Mouse (Mus musculus): ENCODE measurements around the gene Fam219b. TPM values are rescaled to one million over a fixed set of nuclear protein-coding genes. Genes with fewer than 3 reads are reported as not detected.

The Fam219b gene
- total RNA-seq, 1 experiment from 2014 or later = 13.8 TPM

DNA sequence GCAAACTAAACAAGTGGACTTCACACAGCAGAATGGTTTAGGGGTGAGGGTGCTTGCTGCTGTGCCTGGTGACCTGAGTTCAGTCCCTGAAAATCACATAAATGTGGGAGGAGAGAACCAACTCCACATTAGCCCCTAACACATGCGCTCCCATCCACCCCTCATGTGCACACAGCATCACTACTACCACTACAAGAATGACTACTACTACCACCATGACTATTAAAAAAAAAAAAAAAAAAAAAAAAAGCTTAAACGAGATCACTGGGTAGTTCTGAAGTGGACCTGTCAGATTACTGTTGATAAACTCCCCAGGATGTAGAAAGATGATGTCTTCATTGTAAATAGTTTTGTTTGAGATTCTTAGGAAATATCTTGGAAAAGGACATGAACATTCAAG lies 22.2 kb downstream of the Fam219b start:
- no peak for ATAC-seq (ENCODE audit: extremely low read depth, insufficient number of reproducible peaks, low FRiP score, poor library complexity, severe bottlenecking)

DNA sequence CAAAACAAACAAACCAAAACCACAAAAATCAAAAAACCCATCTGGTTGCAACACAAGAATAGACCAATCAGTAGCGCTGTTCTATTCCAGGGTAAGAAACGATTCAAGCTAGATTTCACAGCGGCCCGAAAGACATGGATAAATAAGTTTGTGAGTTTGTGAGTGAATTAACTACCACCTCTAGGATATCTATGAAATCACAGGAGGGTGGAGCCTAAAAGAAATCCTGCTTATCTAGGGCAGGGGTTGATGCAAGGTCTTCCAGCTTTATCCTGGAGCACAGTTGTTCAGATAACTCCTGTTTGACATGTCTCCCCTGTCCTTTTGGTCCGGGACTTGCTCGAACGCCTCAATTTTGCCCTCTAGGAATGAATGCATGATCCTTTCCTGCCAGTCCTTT lies 22.9 kb downstream of the Fam219b start:
- no peak for ATAC-seq (ENCODE audit: extremely low read depth, insufficient number of reproducible peaks, low FRiP score, poor library complexity, severe bottlenecking)

GRCm38 (mm10) chr9:57560861-57561710 lies 23.8 kb downstream of the Fam219b start, which contains the start of gene Scamp2:
Scamp2 (plus strand) TSS chr9:57560943.
- ATAC-seq (ENCODE audit: extremely low read depth, insufficient number of reproducible peaks, low FRiP score, poor library complexity, severe bottlenecking) = peak; percentile 90

DNA sequence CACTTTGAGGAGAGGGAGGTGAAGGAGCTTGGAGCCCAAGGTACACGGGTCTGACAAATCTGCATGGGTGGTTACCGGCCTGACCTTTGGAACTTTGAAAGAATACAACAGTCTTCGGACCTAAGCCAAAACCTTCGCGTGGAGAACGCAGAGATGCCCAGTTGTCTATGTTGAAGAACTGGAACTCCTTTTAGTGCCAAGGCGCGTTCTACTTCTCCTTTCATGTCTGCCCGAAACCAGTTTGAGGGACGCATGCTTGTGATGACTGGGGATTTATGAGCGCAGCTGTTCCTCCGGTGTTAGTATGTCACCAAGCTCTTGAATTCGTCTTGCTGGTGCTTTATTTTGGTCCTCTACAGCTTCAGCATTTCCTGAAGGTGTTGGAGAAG lies 24.4 kb downstream of the Fam219b start:
- peak; percentile 22; the same call in 1 of the 2 replicates for ATAC-seq (ENCODE audit: extremely low read depth, insufficient number of reproducible peaks, low FRiP score, poor library complexity, severe bottlenecking)

DNA sequence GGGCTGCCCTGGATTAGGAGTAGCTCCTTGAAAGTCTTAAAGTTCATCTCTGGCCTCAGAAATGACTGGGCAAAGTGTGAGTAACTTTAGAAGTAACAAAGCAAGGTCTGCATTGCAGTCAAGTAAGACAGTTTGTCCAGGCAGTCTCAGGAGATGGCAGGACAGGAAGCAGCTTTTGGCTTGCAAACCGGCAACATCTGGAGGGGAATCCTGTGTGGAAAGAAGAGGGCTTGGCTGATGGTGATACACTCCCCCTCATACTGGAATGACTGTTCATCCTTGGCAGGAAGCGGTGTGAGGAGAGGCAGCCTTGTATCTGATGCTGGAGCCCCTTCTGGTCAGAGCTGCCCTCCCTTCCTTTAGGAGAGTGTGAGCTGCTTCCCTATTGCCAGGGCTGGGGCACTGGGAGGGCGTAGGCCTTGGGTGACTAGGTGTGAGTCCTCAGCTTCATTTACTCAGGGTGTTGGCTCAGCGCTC lies 25.6 kb downstream of the Fam219b start:
- no peak for ATAC-seq (ENCODE audit: extremely low read depth, insufficient number of reproducible peaks, low FRiP score, poor library complexity, severe bottlenecking)

DNA sequence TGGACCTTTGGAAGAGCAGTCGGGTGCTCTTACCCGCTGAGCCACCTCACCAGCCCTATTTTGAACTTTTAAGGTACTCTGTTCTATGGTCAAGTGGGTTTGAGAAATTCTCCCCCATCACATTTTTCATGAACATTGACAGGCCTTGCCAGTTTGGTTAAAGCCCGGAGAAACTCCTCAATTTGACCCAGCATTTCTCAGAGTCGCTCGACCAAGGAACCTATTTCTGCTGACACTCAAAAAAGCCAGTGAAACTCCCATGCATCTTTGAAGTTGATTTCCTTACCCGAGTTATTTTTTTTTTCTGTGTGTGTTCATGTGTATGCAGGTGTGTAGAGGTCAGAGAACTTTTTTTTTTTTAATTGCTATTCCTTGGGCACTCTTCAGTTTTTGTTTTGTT lies 27.3 kb downstream of the Fam219b start:
- no peak for ATAC-seq (ENCODE audit: extremely low read depth, insufficient number of reproducible peaks, low FRiP score, poor library complexity, severe bottlenecking)

DNA sequence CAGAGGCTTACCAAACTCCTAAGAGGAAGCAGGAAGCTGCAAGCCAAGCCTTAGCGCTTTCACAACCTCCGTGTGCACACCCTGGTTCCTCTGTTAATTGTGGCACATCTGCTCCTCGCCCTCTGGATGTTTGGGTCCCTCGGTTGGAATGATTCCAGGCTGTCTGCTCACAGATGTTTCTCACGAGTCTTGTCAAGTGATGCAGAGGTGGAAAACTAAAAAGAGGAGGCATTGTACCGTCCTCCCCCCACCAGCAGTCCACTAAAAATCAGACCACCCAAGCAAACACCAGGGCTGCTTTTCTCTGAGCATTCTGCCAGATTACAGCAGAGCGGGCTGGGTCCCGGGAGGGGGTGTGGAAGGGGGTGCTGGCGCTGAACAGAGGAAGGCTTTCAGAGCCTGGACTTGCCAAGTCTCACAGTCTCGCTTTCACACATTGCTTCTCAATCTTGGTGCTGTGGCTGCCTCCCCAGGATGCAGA lies 28.5 kb downstream of the Fam219b start:
- ATAC-seq (ENCODE audit: extremely low read depth, insufficient number of reproducible peaks, low FRiP score, poor library complexity, severe bottlenecking) = no peak; the same call in 1 of the 2 replicates

GRCm38 (mm10) chr9:57566846-57567245 lies 29.5 kb downstream of the Fam219b start:
- no peak for ATAC-seq (ENCODE audit: extremely low read depth, insufficient number of reproducible peaks, low FRiP score, poor library complexity, severe bottlenecking)

DNA sequence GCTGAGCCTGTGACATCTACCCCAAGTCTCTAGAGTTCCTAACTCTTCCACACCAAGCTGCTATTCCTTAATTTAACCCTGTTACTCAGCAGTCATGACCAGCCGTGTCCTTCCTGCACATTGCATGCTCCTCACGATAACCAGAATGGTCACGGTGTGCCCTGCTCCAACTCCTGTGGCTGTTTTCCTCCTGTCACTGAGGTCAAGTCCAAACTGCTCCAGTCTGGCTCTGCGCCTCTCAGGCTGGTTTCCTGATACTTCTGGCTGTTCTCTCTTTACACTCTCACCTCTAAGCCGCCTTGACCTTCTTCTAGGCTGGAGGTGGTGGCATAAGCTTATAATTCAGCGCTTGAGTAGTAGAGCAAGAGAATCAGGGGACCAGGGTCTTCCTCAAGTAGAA lies 31.2 kb downstream of the Fam219b start:
- ATAC-seq (ENCODE audit: extremely low read depth, insufficient number of reproducible peaks, low FRiP score, poor library complexity, severe bottlenecking) = no peak

DNA sequence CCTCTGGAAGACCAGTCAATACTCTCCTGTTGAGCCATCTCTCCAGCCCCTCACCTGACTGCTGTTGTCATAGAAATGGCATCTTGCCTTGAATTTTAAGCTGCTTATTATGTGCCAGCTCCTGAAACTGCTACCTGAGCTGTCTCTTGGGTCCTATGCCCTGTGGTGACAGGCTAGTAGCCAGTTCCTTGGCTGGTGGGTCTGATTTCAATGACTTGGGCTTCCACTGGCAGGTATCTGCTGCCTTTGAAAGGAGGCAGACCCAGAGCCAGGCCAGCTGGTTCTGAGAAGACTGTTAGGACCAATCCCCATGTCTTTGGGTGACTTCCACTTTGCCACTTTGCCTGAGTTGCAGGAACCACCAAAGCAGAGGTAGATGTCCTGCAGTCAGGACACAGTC lies 37.1 kb downstream of the Fam219b start:
- ATAC-seq (ENCODE audit: extremely low read depth, insufficient number of reproducible peaks, low FRiP score, poor library complexity, severe bottlenecking) = no peak

- no peak for ATAC-seq (ENCODE audit: extremely low read depth, insufficient number of reproducible peaks, low FRiP score, poor library complexity, severe bottlenecking)
Observed at GRCm38 (mm10) chr9:57575577-57575976, 38.2 kb downstream of the Fam219b start.

DNA sequence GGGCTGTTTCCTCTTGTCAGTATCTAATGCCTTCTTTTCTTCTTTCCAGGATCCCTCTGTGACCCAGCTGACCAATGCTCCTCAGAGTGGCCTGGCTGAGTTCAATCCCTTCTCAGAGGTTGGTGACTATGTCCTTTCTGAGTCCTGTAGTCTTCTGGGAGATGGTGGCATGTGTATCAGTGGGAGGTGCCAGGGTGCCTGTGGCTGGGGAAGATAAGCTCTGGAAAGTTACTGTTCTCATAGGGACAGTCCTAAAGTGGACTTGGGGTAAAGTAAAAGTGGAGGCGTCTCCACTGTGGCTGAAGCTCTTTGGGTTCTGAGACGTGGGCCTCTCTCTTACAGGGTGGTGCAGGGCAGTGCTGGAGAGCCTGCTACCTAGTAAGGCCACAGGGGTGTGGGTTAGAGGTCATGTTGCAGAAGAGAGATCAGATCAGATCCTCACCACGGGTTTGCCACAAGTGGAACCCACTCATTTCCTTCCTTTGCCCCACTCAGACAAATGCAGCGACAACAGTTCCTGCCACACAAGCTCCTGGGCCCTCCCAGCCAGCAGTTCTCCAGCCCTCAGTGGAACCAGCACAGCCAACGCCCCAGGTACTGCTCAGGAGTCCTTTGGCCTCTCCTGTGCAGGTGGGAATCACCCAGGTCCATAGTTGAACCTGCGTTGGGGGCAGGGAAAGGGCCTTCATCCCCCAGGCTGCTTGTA lies 40.0 kb downstream of the Fam219b start:
- no peak for ATAC-seq (ENCODE audit: extremely low read depth, insufficient number of reproducible peaks, low FRiP score, poor library complexity, severe bottlenecking)

DNA sequence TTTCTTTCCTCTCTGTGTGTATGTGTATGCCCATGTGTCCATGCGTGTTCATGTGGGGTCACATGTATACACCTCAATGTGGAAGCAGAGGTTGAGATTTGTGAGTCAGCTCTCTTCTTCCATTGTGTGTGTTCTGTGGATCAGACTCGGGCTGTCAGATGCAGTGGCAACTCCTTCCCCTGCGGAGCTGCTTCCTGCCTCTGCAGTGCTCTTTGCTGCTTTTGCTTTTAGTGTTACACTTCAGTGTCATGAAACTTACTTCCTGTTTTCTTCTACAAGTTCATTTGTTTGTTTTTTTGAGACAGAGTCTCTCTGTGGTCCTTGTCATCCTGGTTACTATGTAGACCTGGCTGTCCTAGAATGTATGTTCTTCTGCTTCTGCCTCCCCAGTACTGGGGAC lies 47.7 kb downstream of the Fam219b start:
- no peak for ATAC-seq (ENCODE audit: extremely low read depth, insufficient number of reproducible peaks, low FRiP score, poor library complexity, severe bottlenecking)

- ATAC-seq (ENCODE audit: extremely low read depth, insufficient number of reproducible peaks, low FRiP score, poor library complexity, severe bottlenecking) = peak; percentile 52
Observed at GRCm38 (mm10) chr9:57589224-57590126, 52.1 kb downstream of the Fam219b start, which contains the start of gene Ulk3. Ulk3 (plus strand) TSS chr9:57589452.

- ATAC-seq (ENCODE audit: extremely low read depth, insufficient number of reproducible peaks, low FRiP score, poor library complexity, severe bottlenecking) = no peak
Observed at GRCm38 (mm10) chr9:57590726-57591125, 53.4 kb downstream of the Fam219b start.

Data from neutrophil, adult 5-6 weeks (primary cell).